Mouse (Mus musculus): Measurements from ENCODE around the gene Myf6. TPM values are rescaled to one million over a fixed set of nuclear protein-coding genes. Genes with fewer than 3 reads are reported as not detected.

Myf6 gene
- polyA plus RNA-seq, 1 experiment from 2014 or later: 0.18 TPM

Small RNA genes lying within 50 kb of the gene (microRNA-seq; reads per million reads assigned to microRNA genes)
- gene Gm44403 (ENCODE audit: borderline number of aligned reads): not detected

Other genes with a start within 250 kb of the Myf6 start
- gene Lin7a, start 223.1 kb downstream of the Myf6 start, polyA plus RNA-seq (2015; fragmentation: Nextera tagmentation; extraction: Ambion mirVana): 0.60 and 1.1 TPM in 2 replicates
- 0.08 TPM in 1 of 2 replicates, not detected in the other for gene Myf5, start 8.6 kb downstream of the Myf6 start, polyA plus RNA-seq (2015; fragmentation: Nextera tagmentation; extraction: Ambion mirVana)
- 0.34 and 0.37 TPM in 2 replicates for gene Ptprq, start 225.3 kb upstream of the Myf6 start, polyA plus RNA-seq (2015; fragmentation: Nextera tagmentation; extraction: Ambion mirVana)

Measured in thymus, postnatal 0 days (tissue).